Mouse (Mus musculus): ENCODE results near the gene Senp7. TPM values are rescaled to one million over a fixed set of nuclear protein-coding genes. Genes with fewer than 3 reads are reported as not detected.
"Not testable (repeated sequence)": the region's sequence is repeated elsewhere in the genome, so short reads cannot be mapped to it uniquely, and the experiment has no call there.

Senp7 gene
- 10 to 100 TPM; 13.5 to 13.7 TPM for total RNA-seq (2021)
- long read RNA-seq, experiment 1, full-length matches to known transcripts, result 1 of 2 reads
- long read RNA-seq, experiment 1, partial matches to known transcripts, result 0 of 2 reads
- long read RNA-seq, experiment 1, other reads (novel, unspliced or antisense), result 1 of 2 reads
- long read RNA-seq, experiment 2, partial matches to known transcripts, result 4 of 7 reads
- long read RNA-seq, experiment 2, other reads (novel, unspliced or antisense), result 1 of 7 reads

GRCm38 (mm10) chr16:56048038-56048437, at the start of gene Senp7:
TSS of gene Senp7 (plus strand) at chr16:56048338.
- intact Hi-C loops (cut with DNase I; ENCODE audit: low total_unique reads); DNase-seq: not testable (repeated sequence)

DNA sequence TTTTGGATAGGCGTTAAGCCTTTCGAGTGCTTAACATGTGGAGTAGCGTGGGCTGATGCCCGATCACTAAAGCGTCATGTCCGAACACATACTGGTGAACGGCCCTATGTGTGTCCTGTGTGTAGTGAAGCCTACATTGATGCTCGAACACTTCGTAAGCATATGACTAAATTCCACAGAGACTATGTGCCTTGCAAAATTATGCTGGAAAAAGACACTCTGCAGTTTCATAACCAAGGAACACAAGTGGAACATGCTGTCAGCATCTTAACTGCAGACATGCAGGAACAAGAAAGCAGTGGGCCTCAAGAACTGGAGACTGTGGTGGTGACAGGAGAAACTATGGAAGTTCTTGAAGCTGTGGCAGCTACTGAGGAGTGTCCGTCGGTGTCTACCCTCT, 41.3 kb upstream of the Senp7 start:
- no peak for DNase-seq
- intact Hi-C loops (cut with DNase I; ENCODE audit: low total_unique reads), result no loop called here

DNA sequence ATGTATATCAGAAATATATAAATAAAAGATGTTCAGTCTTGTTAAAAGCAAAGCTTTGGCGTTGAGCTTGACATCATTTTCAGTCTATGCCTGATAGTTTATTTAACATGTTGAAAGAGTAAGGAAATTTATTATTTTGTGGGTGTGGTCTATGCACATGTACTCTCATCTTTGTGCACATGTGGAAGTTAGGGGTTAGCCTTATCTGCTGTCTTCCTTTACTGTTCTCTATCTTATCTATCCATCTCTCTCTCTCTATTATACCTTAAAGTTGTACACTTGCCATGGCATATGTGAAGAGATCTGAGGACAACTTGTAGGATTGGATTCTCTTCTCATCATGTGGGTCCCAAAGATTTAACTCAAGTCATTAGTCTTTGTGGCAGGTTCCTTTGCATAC, 39.3 kb upstream of the Senp7 start:
- intact Hi-C loops (cut with DNase I; ENCODE audit: low total_unique reads), result no loop called here
- DNase-seq, result no peak

- no peak for DNase-seq
- intact Hi-C loops (cut with DNase I; ENCODE audit: low total_unique reads), result no loop called here
Observed at GRCm38 (mm10) chr16:56012789-56013743, 35.1 kb upstream of the Senp7 start.

- intact Hi-C loops (cut with DNase I; ENCODE audit: low total_unique reads), result no loop called here
- DNase-seq, result no peak
Observed at GRCm38 (mm10) chr16:56014076-56014475, 34.1 kb upstream of the Senp7 start.

- no peak for DNase-seq
- intact Hi-C loops (cut with DNase I; ENCODE audit: low total_unique reads), result no loop called here
Observed at GRCm38 (mm10) chr16:56019660-56020059, 28.5 kb upstream of the Senp7 start.

GRCm38 (mm10) chr16:56027854-56028629, 20.1 kb upstream of the Senp7 start:
- intact Hi-C loops (cut with DNase I; ENCODE audit: low total_unique reads), result no loop called here
- no peak for DNase-seq

DNA sequence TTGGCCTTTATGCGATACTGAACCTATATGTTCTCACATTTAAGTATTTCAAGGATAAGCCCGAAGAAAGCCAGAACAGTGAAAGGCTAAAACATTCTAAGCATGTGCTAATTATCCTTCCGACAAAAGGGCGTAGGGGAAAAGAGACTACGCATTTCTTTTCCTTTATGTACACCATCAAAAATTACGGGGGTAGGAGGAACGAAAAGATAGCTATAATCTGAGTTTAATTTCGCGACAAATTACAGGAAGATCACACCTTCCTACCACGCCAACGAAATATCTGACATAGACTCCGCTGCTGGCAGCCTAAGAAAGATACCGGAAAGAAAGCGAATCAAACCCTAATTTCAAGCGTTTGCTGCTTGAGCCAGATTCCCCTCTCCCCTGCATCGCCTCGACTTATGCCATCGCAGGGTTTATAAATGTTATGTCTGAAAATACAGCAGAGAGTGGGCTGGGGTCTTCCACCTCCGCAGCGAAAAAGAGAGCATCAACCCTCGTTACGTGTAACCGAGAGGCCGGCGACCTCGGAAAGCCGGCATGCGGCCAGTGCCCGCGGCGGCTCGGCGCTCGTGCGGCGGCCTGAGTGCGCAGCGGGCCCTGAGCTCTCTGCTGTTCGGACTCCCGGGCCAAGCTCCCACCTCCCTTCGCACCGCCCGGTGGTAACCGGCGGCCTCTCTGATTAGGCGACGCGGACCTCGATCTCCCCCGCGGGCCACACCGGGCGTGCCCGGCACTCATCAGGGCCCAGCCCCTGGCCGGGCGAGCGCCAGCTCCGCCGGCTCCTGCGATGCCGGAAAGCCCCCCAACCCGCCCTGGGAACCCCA, 19.2 kb upstream of the Senp7 start:
- peak; percentile 67 for DNase-seq
- intact Hi-C loops (cut with DNase I; ENCODE audit: low total_unique reads), result no loop called here

- intact Hi-C loops (cut with DNase I; ENCODE audit: low total_unique reads), result no loop called here
- peak; percentile 99 for DNase-seq
Observed at GRCm38 (mm10) chr16:56029661-56030082, 18.5 kb upstream of the Senp7 start, which contains the start of gene Pcnp. TSS of gene Pcnp (minus strand) at chr16:56029739.

- DNase-seq, result no peak
- intact Hi-C loops (cut with DNase I; ENCODE audit: low total_unique reads), result no loop called here
Observed at GRCm38 (mm10) chr16:56034566-56034965, 13.6 kb upstream of the Senp7 start.

DNA sequence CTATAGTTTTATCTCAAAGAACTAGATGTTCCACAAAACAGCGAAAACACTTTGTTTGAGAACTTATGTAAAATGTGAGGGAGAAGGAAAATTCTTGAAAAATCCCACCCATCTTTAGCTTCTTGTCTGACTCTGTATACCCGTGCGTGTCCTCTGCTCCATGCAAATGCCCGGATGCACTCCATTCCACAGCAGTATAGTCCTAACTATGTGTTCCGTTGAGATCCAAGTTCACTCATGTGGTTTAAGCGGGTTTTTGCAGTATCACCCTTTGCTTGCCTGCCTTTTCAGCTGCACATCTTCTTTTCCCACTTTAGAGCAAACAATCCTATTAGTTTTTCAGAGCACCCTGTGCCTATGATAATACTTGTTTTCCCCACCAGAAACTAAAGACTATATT, 11.6 kb upstream of the Senp7 start:
- intact Hi-C loops (cut with DNase I; ENCODE audit: low total_unique reads), result no loop called here
- no peak for DNase-seq

DNA sequence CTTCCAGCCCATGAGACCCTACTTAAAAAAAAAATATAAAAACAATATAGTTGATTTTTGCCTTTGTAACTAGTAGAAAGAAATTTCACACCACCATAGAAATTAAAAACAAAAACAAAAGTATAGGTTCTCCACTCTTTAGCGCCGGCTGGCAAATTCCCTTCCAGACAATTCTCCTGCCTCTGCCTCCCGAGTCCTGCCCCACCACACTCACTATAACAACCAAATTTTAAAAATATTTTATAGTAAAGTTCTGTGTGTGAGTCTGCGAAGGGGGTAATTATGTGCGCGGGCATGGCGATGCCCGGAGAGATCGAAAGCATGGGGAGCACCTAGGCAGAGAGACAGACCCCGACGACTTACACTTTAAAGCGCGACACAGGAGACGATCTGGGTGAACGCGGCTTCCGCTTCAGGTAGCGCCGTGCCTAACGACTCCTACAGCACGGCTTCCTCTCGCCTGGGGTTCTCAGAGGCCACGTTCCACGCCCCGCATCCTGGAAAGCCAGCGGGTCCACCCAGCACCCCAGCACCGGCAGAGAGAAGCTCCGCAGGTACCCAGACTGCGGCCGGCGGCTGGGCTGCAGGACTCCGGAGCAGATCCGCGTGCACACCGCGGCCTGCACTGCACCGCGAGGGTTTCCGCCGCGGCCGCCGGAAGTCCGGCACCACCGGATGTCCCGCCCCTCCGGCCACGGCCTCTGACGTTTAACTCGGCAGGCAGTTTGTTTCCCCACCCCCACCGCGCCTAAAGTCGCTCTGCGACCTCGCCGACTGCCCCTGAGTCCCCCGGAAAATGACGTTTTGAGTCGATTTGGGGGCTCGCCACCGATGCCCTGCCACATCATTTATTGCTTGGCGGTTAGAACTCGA, 10.8 kb upstream of the Senp7 start, which contains the start of gene Trmt10c:
Gene Trmt10c (minus strand): TSS at position 682 of the 873 bp plus-strand sequence.
- peak; percentile 94 for DNase-seq
- intact Hi-C loops (cut with DNase I; ENCODE audit: low total_unique reads), result no loop called here

- intact Hi-C loops (cut with DNase I; ENCODE audit: low total_unique reads), result no loop called here
- DNase-seq, result no peak
Observed at GRCm38 (mm10) chr16:56038090-56038489, 10.0 kb upstream of the Senp7 start.

DNA sequence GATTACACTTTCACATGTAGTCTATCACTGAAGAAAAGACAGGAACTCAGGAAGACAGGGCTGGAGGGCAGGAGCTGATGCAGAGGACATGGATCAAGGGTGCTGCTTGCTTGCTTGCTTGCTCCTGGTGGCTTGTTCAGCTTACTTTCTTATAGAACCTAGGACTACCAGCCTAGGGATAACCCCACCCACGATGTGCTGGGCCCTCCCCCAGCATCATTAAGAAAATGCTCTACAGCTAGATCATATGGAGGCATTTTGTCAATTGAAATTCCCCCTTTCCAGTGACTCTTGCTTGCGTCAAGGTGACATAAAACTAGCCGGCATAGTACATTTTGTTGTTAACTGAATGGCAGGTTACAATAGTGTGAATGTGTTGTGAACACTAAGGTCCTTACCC, 7.8 kb downstream of the Senp7 start:
- no peak for DNase-seq
- intact Hi-C loops (cut with DNase I; ENCODE audit: low total_unique reads), result no loop called here

DNA sequence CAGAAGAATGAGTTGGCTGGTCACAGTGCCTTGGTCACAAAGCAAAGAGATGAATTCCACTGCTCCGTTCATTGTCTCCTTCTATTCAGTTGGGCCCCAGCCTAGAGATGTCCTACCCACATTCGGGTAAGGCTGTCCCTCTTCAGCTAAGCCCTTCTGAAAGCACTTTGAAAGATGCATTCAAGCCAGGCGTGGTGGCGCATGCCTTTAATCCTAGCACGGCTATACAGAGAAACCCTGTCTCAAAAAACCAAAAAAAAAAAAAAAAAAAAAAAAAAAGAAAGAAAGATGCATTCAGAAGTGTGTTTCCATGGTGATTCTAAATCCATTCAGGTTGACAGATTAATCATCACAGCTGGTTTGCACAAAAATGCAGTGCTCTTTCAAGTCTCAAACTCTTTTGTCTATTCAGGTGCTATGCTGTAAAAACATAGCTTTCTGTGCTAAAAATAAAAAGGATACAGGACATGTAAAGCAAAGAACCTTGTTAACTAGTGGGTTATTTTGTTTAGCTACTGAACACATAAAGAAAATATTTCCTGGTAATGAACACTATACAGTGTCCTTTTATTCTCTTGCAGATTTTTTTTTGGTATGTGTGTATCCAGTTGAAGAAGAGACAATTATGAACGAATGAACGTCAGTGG, 8.9 kb downstream of the Senp7 start:
- intact Hi-C loops (cut with DNase I; ENCODE audit: low total_unique reads), result no loop called here
- no peak for DNase-seq

DNA sequence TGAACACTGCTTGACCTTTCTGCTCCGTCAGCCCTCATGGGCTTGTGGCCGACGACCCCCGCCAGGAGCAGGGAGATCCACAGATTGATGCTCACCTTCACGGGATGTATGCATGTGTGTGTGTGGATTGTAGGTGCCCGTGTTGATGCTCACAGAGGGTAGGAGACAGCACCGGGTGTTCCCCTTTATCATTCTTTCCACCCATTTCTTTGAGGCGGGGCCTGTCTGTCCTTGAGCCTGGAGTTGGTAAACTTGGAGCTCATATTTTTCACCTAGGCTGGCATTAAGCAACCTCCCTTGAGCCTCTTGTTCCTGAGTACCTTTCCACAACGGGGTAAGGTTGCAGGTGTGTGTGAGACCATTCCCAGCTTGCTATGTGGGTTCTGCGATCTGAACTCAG, 10.0 kb downstream of the Senp7 start:
- no peak for DNase-seq
- intact Hi-C loops (cut with DNase I; ENCODE audit: low total_unique reads), result no loop called here

GRCm38 (mm10) chr16:56061995-56062594, 14.0 kb downstream of the Senp7 start:
- no peak for DNase-seq
- intact Hi-C loops (cut with DNase I; ENCODE audit: low total_unique reads), result no loop called here

Measured in gastrocnemius, postnatal 14 days (tissue).